Comparison of ENCODE assay signal across 8 mouse cellular contexts in genomic region chr3:79153039-79153487, GRCm38 (mm10).
DNase-seq lines count a peak whose midpoint lies in the region; ATAC-seq and TF ChIP-seq lines count a peak whose summit lies in the region.

No protein-coding gene starts in this region.

- H3K9me3 ChIP-seq in neural tube, embryonic 13.5 days: no peaks in the 10 kb centered on the region
- no peaks in the 10 kb centered on the region for H3K9me3 ChIP-seq in intestine, embryonic 16.5 days (ENCODE audit: control insufficient read depth, low read length)

- no peaks in the 10 kb centered on the region for H3K27me3 ChIP-seq in neural tube, embryonic 13.5 days
- no peaks in the 10 kb centered on the region for H3K27me3 ChIP-seq in intestine, embryonic 16.5 days (replicated peaks; ENCODE audit: control insufficient read depth, insufficient read depth, low read length)

- 67% methylated on average over 5 of the region's 5 CpGs for WGBS in neural tube, embryonic 13.5 days
- 63% methylated on average over 5 of the region's 5 CpGs for WGBS in intestine, embryonic 16.5 days
- 29% methylated on average over 5 of the region's 5 CpGs for WGBS in olfactory bulb, adult 2 months

- no peak for TF ChIP-seq CTCF in olfactory bulb, adult 2 months (IDR thresholded peaks at IDR 0.05; ENCODE audit: insufficient read depth, low read depth, low read length)

- peaks cover 7% of the 10 kb centered on the region for H3K4me1 ChIP-seq in neural tube, embryonic 13.5 days (replicated peaks)
- no peaks in the 10 kb centered on the region for H3K4me1 ChIP-seq in intestine, embryonic 16.5 days (ENCODE audit: control insufficient read depth, insufficient read depth, low read length)
- H3K4me1 ChIP-seq in olfactory bulb, adult 2 months (ENCODE audit: control insufficient read depth, insufficient read depth, low read length): peaks cover 2% of the 10 kb centered on the region; the same call in 1 of the 2 replicates

- peak; percentile 63 for ATAC-seq in neural tube, embryonic 13.5 days (ENCODE audit: low read depth)
- peak; percentile 84 for ATAC-seq in intestine, embryonic 16.5 days

- DNase-seq in adrenal gland, adult (ENCODE audit: inconsistent age in 2 of 2, low spot score in 1 of 2): peak; percentile 65 to 94
- DNase-seq in adrenal gland, postnatal 4 days (ENCODE audit: low spot score in 2 of 2): no peak
- DNase-seq in neural tube, embryonic 10.5 days (ENCODE audit: extremely low spot score, low spot score): no peak
- no peak for DNase-seq in right cerebral cortex, postnatal 4 days
- DNase-seq in kidney, adult 18-20 months: no peak

- H3K4me2 ChIP-seq in neural tube, embryonic 13.5 days: no peak overlapping the region
- H3K4me2 ChIP-seq in intestine, embryonic 16.5 days (ENCODE audit: low read depth, low read length): no peak overlapping the region

- H3K27ac ChIP-seq in neural tube, embryonic 13.5 days (replicated peaks): peak overlapping the region; percentile 50
- peak overlapping the region; percentile 23 for H3K27ac ChIP-seq in intestine, embryonic 16.5 days (ENCODE audit: low read length)
- peak overlapping the region; percentile 75; the same call in 1 of the 2 replicates for H3K27ac ChIP-seq in olfactory bulb, adult 2 months (ENCODE audit: insufficient read depth, low read depth, low read length)

- no peak for TF ChIP-seq POLR2A in olfactory bulb, adult 2 months (IDR thresholded peaks at IDR 0.05; ENCODE audit: insufficient read depth, low read depth, low read length)

- no peak overlapping the region for H3K4me3 ChIP-seq in neural tube, embryonic 13.5 days
- H3K4me3 ChIP-seq in intestine, embryonic 16.5 days (ENCODE audit: low read length): no peak overlapping the region
- no peak overlapping the region for H3K4me3 ChIP-seq in olfactory bulb, adult 2 months (ENCODE audit: insufficient read depth, low read depth, low read length)

- no peaks in the 10 kb centered on the region for H3K36me3 ChIP-seq in neural tube, embryonic 13.5 days
- no peaks in the 10 kb centered on the region for H3K36me3 ChIP-seq in intestine, embryonic 16.5 days (ENCODE audit: control insufficient read depth, insufficient read depth, low read length)

- H3K9ac ChIP-seq in neural tube, embryonic 13.5 days: no peak overlapping the region
- H3K9ac ChIP-seq in intestine, embryonic 16.5 days (ENCODE audit: low read depth, low read length): no peak overlapping the region

Comparison
In these comparisons a context has a peak if more than half of its experiments do, and no peak if none do; other contexts are left out.
1. DNase-seq: peak in adrenal gland, adult (2 of 2); none in adrenal gland, postnatal 4 days (0 of 2), neural tube, embryonic 10.5 days (single experiment), right cerebral cortex, postnatal 4 days (single experiment) and kidney, adult 18-20 months (single experiment).
2. H3K27ac ChIP-seq: peak in every context shown above with its lines; median percentile 75 in olfactory bulb, adult 2 months; 50 in neural tube, embryonic 13.5 days; 23 in intestine, embryonic 16.5 days.